Mouse (Mus musculus) bone marrow macrophage, adult 2 months (primary cell): ENCODE measurements around the gene Ulk4.

ENCODE experiments used
- CTCF ChIP-seq: IDR thresholded peaks from 2 replicates; pipeline ENCODE4 v1.5.1; 2012; ENCODE audit warnings: low read depth, mild to moderate bottlenecking, low read length, moderate library complexity
- POLR2A ChIP-seq: IDR thresholded peaks from 2 replicates; pipeline ENCODE4 v1.6.1; 2012; ENCODE audit warnings: mild to moderate bottlenecking, low read depth, low read length, borderline replicate concordance

GRCm38 (mm10) chr9:121091016-121091735, 185.8 kb downstream of the Ulk4 start:
- TF ChIP-seq CTCF (no peak), POLR2A (no peak)
